Mouse (Mus musculus) hindbrain, embryonic 11.5 days (tissue): Measurements from ENCODE around the gene Gramd1c. TPM values are rescaled to one million over a fixed set of nuclear protein-coding genes. Genes with fewer than 3 reads are reported as not detected.
A peak's percentile ranks its signal among the peaks of the same experiment; 100 is the strongest.

ENCODE experiments used
- ATAC-seq: fragments of 200-750 bp; cut with Nextera tagmentation; 2 replicates; pipeline ENCODE4 v1.8.0; 2017; ENCODE audit warnings: mild to moderate bottlenecking, moderate TSS enrichment, moderate library complexity; ENCODE audit not compliant: low FRiP score
- DNase-seq: peaks from one replicate; pipeline ENCODE4 v3.0.0-alpha.2; 2015; ENCODE audit warnings: low spot score
- H3K27ac ChIP-seq: fragments of 300-500 bp; sonication (generic); 2 replicates; pipeline ENCODE4 v1.5.1; 2014; ENCODE audit warnings: mild to moderate bottlenecking, low read depth, low read length
- H3K27me3 ChIP-seq: fragments of 300-500 bp; sonication (generic); 2 replicates; pipeline ENCODE4 v1.6.1; 2014; ENCODE audit warnings: mild to moderate bottlenecking, low read length, moderate library complexity, mixed read lengths; ENCODE audit not compliant: control insufficient read depth, insufficient read depth
- H3K36me3 ChIP-seq: fragments of 300-500 bp; sonication (generic); 2 replicates; pipeline ENCODE4 v1.6.1; 2014; ENCODE audit warnings: mild to moderate bottlenecking, low read length, moderate library complexity, mixed read lengths; ENCODE audit not compliant: control insufficient read depth, insufficient read depth
- H3K4me1 ChIP-seq: fragments of 300-500 bp; sonication (generic); replicated peaks from 2 replicates; pipeline ENCODE4 v1.6.1; 2014; ENCODE audit warnings: low read length, mixed read lengths; ENCODE audit not compliant: control insufficient read depth, insufficient read depth
- H3K4me2 ChIP-seq: fragments of 300-500 bp; sonication (generic); replicated peaks from 2 replicates; pipeline ENCODE4 v1.6.1; 2014; ENCODE audit warnings: mild to moderate bottlenecking, low read depth, low read length
- H3K4me3 ChIP-seq: fragments of 300-500 bp; sonication (generic); 2 replicates; pipeline ENCODE4 v1.5.1; 2014; ENCODE audit warnings: low read depth, low read length
- H3K9ac ChIP-seq: fragments of 300-500 bp; sonication (generic); 2 replicates; pipeline ENCODE4 v1.6.1; 2014; ENCODE audit warnings: low read depth, low read length
- H3K9me3 ChIP-seq: fragments of 300-500 bp; sonication (generic); 2 replicates; pipeline ENCODE4 v1.6.1; 2016; ENCODE audit warnings: low read length; ENCODE audit not compliant: control insufficient read depth
- WGBS: fragments of 180-500 bp; shearing (Covaris S2); extraction: QIAGEN DNeasy Blood & Tissue Kit; methylation state at CpG from one replicate; pipeline ENCODE4 v1.1.7; 2014; 5-methylcytosine and 5-hydroxymethylcytosine counted together
- polyA plus RNA-seq: library from polyadenylated mRNA; unstranded; fragments of >200 nt; fragmentation: Nextera tagmentation; extraction: Ambion mirVana; gene quantifications from 2 replicates; pipeline ENCODE4 v1.2.1, GENCODE M21; 2014

Gene Gramd1c
- polyA plus RNA-seq, 1 experiment from 2014 or later, result 4.3 TPM

GRCm38 (mm10) chr16:43973606-43974220, 89.4 kb downstream of the Gramd1c start:
- no peak for DNase-seq
- Histone ChIP-seq H3K4me1 (no peaks in the 10 kb centered on the region), H3K9me3 (no peaks in the 10 kb centered on the region), H3K4me3 (no peak overlapping the region), H3K36me3 (no peaks in the 10 kb centered on the region), H3K27me3 (no peaks in the 10 kb centered on the region), H3K4me2 (no peak overlapping the region), H3K27ac (no peak overlapping the region), H3K9ac (no peak overlapping the region)
- 82% methylated on average over 22 of the region's 22 CpGs for WGBS
- no peak for ATAC-seq

- DNase-seq, result no peak
- 95% methylated on average over 11 of the region's 11 CpGs for whole genome bisulfite sequencing
These were observed 90.0 kb downstream of the Gramd1c start for GRCm38 (mm10) chr16:43973147-43973546.

GRCm38 (mm10) chr16:43972391-43972790, 90.8 kb downstream of the Gramd1c start:
- no peaks in the 10 kb centered on the region for H3K36me3 ChIP-seq
- H3K9ac ChIP-seq, result no peak overlapping the region
- ATAC-seq (no peak), DNase-seq (no peak)
- no peak overlapping the region for H3K27ac ChIP-seq
- H3K4me2 ChIP-seq, result no peak overlapping the region
- H3K4me1 ChIP-seq, result no peaks in the 10 kb centered on the region
- H3K4me3 ChIP-seq, result no peak overlapping the region
- WGBS, result 89% methylated on average over 2 of the region's 2 CpGs
- H3K27me3 ChIP-seq, result no peaks in the 10 kb centered on the region
- H3K9me3 ChIP-seq, result no peaks in the 10 kb centered on the region

More at GRCm38 (mm10) chr16:43973147-43973546, 90.0 kb downstream of the Gramd1c start:
- Histone ChIP-seq H3K4me1 (no peaks in the 10 kb centered on the region), H3K36me3 (no peaks in the 10 kb centered on the region), H3K27ac (no peak overlapping the region), H3K4me2 (no peak overlapping the region), H3K9me3 (no peaks in the 10 kb centered on the region), H3K9ac (no peak overlapping the region), H3K27me3 (no peaks in the 10 kb centered on the region), H3K4me3 (no peak overlapping the region)
- no peak for ATAC-seq

- no peak for ATAC-seq
- WGBS, result 95% methylated on average over 9 of the region's 9 CpGs
These were observed 91.4 kb downstream of the Gramd1c start for GRCm38 (mm10) chr16:43971741-43972140.

GRCm38 (mm10) chr16:43971189-43971588, 92.0 kb downstream of the Gramd1c start:
- Histone ChIP-seq H3K36me3 (no peaks in the 10 kb centered on the region), H3K27me3 (no peaks in the 10 kb centered on the region), H3K4me2 (no peak overlapping the region), H3K27ac (no peak overlapping the region), H3K9ac (no peak overlapping the region), H3K4me1 (no peaks in the 10 kb centered on the region), H3K4me3 (no peak overlapping the region), H3K9me3 (no peaks in the 10 kb centered on the region)
- DNase-seq (no peak), ATAC-seq (no peak)
- 93% methylated on average over 11 of the region's 11 CpGs for WGBS

More at GRCm38 (mm10) chr16:43971741-43972140, 91.4 kb downstream of the Gramd1c start:
- no peak overlapping the region for H3K4me3 ChIP-seq
- H3K9ac ChIP-seq, result no peak overlapping the region
- H3K4me1 ChIP-seq, result no peaks in the 10 kb centered on the region
- H3K36me3 ChIP-seq, result no peaks in the 10 kb centered on the region
- no peaks in the 10 kb centered on the region for H3K9me3 ChIP-seq
- no peak overlapping the region for H3K27ac ChIP-seq
- DNase-seq, result no peak
- H3K4me2 ChIP-seq, result no peak overlapping the region
- H3K27me3 ChIP-seq, result no peaks in the 10 kb centered on the region

- H3K9me3 ChIP-seq, result no peaks in the 10 kb centered on the region
- H3K4me1 ChIP-seq, result no peaks in the 10 kb centered on the region
- no peak overlapping the region for H3K9ac ChIP-seq
- no peak for ATAC-seq
- H3K4me2 ChIP-seq, result no peak overlapping the region
- DNase-seq, result no peak
- no peaks in the 10 kb centered on the region for H3K36me3 ChIP-seq
- 93% methylated on average over 3 of the region's 3 CpGs for WGBS
- no peak overlapping the region for H3K4me3 ChIP-seq
- H3K27ac ChIP-seq, result no peak overlapping the region
- H3K27me3 ChIP-seq, result no peaks in the 10 kb centered on the region
These were observed 92.7 kb downstream of the Gramd1c start for GRCm38 (mm10) chr16:43970426-43970825.

- Histone ChIP-seq H3K36me3 (no peaks in the 10 kb centered on the region), H3K27me3 (no peaks in the 10 kb centered on the region), H3K4me1 (no peaks in the 10 kb centered on the region), H3K9ac (no peak overlapping the region), H3K4me2 (no peak overlapping the region), H3K9me3 (no peaks in the 10 kb centered on the region), H3K4me3 (no peak overlapping the region), H3K27ac (no peak overlapping the region)
- 78% methylated on average over 13 of the region's 13 CpGs for WGBS
- DNase-seq (peak; percentile 27), ATAC-seq (0 out of 2 replicates have a peak, but pooled peaks have one; percentile 54)
These were observed 97.3 kb downstream of the Gramd1c start for GRCm38 (mm10) chr16:43965781-43966389.

- Histone ChIP-seq H3K36me3 (no peaks in the 10 kb centered on the region), H3K4me2 (no peak overlapping the region), H3K9me3 (no peaks in the 10 kb centered on the region), H3K27me3 (no peaks in the 10 kb centered on the region), H3K4me1 (no peaks in the 10 kb centered on the region), H3K9ac (no peak overlapping the region), H3K4me3 (no peak overlapping the region), H3K27ac (no peak overlapping the region)
- ATAC-seq (no peak), DNase-seq (no peak)
- WGBS, result 78% methylated on average over 3 of the region's 3 CpGs
These were observed 99.4 kb downstream of the Gramd1c start for GRCm38 (mm10) chr16:43963780-43964179.

GRCm38 (mm10) chr16:43963291-43963690, 99.9 kb downstream of the Gramd1c start:
- H3K4me1 ChIP-seq, result no peaks in the 10 kb centered on the region
- no peaks in the 10 kb centered on the region for H3K27me3 ChIP-seq
- no peak overlapping the region for H3K9ac ChIP-seq
- no peaks in the 10 kb centered on the region for H3K36me3 ChIP-seq
- DNase-seq, result no peak
- no peak overlapping the region for H3K4me2 ChIP-seq
- 93% methylated on average over 9 of the region's 9 CpGs for WGBS
- no peaks in the 10 kb centered on the region for H3K9me3 ChIP-seq
- no peak for ATAC-seq
- no peak overlapping the region for H3K27ac ChIP-seq
- no peak overlapping the region for H3K4me3 ChIP-seq
